Mouse (Mus musculus) forebrain, postnatal 0 days (tissue): Measurements from ENCODE around the gene Col6a3. TPM values are rescaled to one million over a fixed set of nuclear protein-coding genes. Genes with fewer than 3 reads are reported as not detected.

Experiments used
- ATAC-seq: fragments of 200-750 bp; cut with Nextera tagmentation; 2 replicates; pipeline ENCODE4 v1.8.0; 2017; ENCODE audit warnings: mild to moderate bottlenecking, moderate library complexity
- DNase-seq: peaks from one replicate; pipeline ENCODE4 v3.0.0-alpha.2; 2015
- H3K27ac ChIP-seq: fragments of 300-500 bp; sonication (generic); 2 replicates; pipeline ENCODE4 v1.5.1; 2014; ENCODE audit warnings: low read depth, mild to moderate bottlenecking, antibody characterized with exemption, low read length, moderate library complexity, mixed read lengths
- H3K27me3 ChIP-seq: fragments of 300-500 bp; sonication (generic); 2 replicates; pipeline ENCODE4 v1.6.1; 2014; ENCODE audit warnings: mild to moderate bottlenecking, low read length, mixed read lengths; ENCODE audit not compliant: insufficient read depth
- H3K36me3 ChIP-seq: fragments of 300-500 bp; sonication (generic); 2 replicates; pipeline ENCODE4 v1.6.1; 2014; ENCODE audit warnings: mild to moderate bottlenecking, moderate library complexity; ENCODE audit not compliant: insufficient read depth
- H3K4me1 ChIP-seq: fragments of 300-500 bp; sonication (generic); 2 replicates; pipeline ENCODE4 v1.6.1; 2014; ENCODE audit warnings: antibody characterized with exemption; ENCODE audit not compliant: insufficient read depth
- H3K4me2 ChIP-seq: fragments of 300-500 bp; sonication (generic); 2 replicates; pipeline ENCODE4 v1.6.1; 2014; ENCODE audit warnings: low read depth, mild to moderate bottlenecking, moderate library complexity
- H3K4me3 ChIP-seq: fragments of 300-500 bp; sonication (generic); 2 replicates; pipeline ENCODE4 v1.5.1; 2014; ENCODE audit warnings: low read depth, low read length, mixed read lengths
- H3K9ac ChIP-seq: fragments of 300-500 bp; sonication (generic); 2 replicates; pipeline ENCODE4 v1.6.1; 2014; ENCODE audit warnings: mild to moderate bottlenecking
- H3K9me3 ChIP-seq: fragments of 300-500 bp; sonication (generic); 2 replicates; pipeline ENCODE4 v1.6.1; 2016; ENCODE audit warnings: low read length
- CTCF ChIP-seq: sonication (generic); IDR thresholded peaks from 2 replicates; pipeline ENCODE4 v1.5.1; 2016; ENCODE audit warnings: antibody characterized with exemption, control low read depth, low read depth
- WGBS: fragments of 180-500 bp; shearing (Covaris S2); extraction: QIAGEN DNeasy Blood & Tissue Kit; methylation state at CpG from one replicate; pipeline ENCODE4 v1.1.7; 2014; 5-methylcytosine and 5-hydroxymethylcytosine counted together
- polyA plus RNA-seq: library from polyadenylated mRNA; unstranded; fragments of >200 nt; fragmentation: Nextera tagmentation; extraction: Ambion mirVana; gene quantifications from 2 replicates; pipeline ENCODE4 v1.2.1, GENCODE M21; 2015
- total RNA-seq: library from RNA; depleted of rRNA; stranded (reverse); fragments of >200 nt; gene quantifications from 2 replicates; pipeline ENCODE4 v1.2.3, GENCODE M21; 2014

Gene Col6a3
- total and polyA plus RNA-seq, 2 experiments from 2014 or later, result 3.2 to 34.1 TPM

GRCm38 (mm10) chr1:90836178-90836740 lies 7.5 kb downstream of the Col6a3 start:
- no peak overlapping the region for H3K27ac ChIP-seq
- peaks cover 8% of the 10 kb centered on the region for H3K4me1 ChIP-seq
- no peaks in the 10 kb centered on the region for H3K27me3 ChIP-seq
- no peaks in the 10 kb centered on the region for H3K9me3 ChIP-seq
- no peak overlapping the region for H3K4me3 ChIP-seq
- DNase-seq (no peak), ATAC-seq (no peak)
- H3K4me2 ChIP-seq, result no peak overlapping the region
- TF ChIP-seq CTCF, result no peak
- H3K36me3 ChIP-seq, result no peaks in the 10 kb centered on the region
- no peak overlapping the region for H3K9ac ChIP-seq
- WGBS, result 55% methylated on average over 5 of the region's 5 CpGs

GRCm38 (mm10) chr1:90834701-90835100 lies 9.1 kb downstream of the Col6a3 start:
- Histone ChIP-seq H3K4me2 (no peak overlapping the region), H3K4me1 (peaks cover 8% of the 10 kb centered on the region; the same call in 1 of the 2 replicates), H3K4me3 (no peak overlapping the region), H3K9me3 (no peaks in the 10 kb centered on the region), H3K27ac (no peak overlapping the region), H3K36me3 (no peaks in the 10 kb centered on the region), H3K9ac (no peak overlapping the region), H3K27me3 (no peaks in the 10 kb centered on the region)
- ATAC-seq (no peak), DNase-seq (no peak)
- no peak for TF ChIP-seq CTCF
- WGBS, result 55% methylated on average over 6 of the region's 6 CpGs

DNA sequence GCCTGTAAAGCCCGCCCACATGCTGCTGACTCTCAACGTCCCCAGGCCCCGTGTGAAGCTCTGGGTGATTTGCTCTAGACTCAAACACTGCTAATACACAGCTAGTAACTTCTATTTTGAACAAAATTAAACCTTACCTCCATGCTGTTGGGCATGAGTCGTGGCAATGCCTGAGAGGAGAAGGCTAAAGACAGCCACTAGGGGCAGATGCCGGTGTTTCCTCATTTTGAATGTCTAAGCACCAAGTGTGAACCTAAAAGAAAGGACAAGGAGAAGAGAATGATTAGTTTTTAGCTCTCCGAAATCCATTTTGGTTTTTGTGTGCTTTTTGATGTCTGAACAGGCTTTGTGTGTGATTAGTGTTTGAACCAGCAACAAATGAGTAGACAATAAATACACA lies 13.8 kb downstream of the Col6a3 start:
- Histone ChIP-seq H3K27ac (no peak overlapping the region), H3K9me3 (no peaks in the 10 kb centered on the region), H3K36me3 (no peaks in the 10 kb centered on the region), H3K9ac (no peak overlapping the region), H3K4me1 (no peaks in the 10 kb centered on the region), H3K4me2 (no peak overlapping the region), H3K27me3 (no peaks in the 10 kb centered on the region), H3K4me3 (no peak overlapping the region)
- no peak for DNase-seq
- no peak for ATAC-seq
- 61% methylated on average over 6 of the region's 6 CpGs for WGBS
- peak; percentile 51 for TF ChIP-seq CTCF

GRCm38 (mm10) chr1:90813226-90813625 lies 30.5 kb downstream of the Col6a3 start:
- no peaks in the 10 kb centered on the region for H3K9me3 ChIP-seq
- DNase-seq, result no peak
- H3K4me2 ChIP-seq, result no peak overlapping the region
- WGBS, result 71% methylated on average over 15 of the region's 15 CpGs
- no peaks in the 10 kb centered on the region for H3K4me1 ChIP-seq
- H3K36me3 ChIP-seq, result no peaks in the 10 kb centered on the region
- ATAC-seq, result no peak
- no peak overlapping the region for H3K4me3 ChIP-seq
- H3K9ac ChIP-seq, result no peak overlapping the region
- H3K27me3 ChIP-seq, result no peaks in the 10 kb centered on the region
- no peak overlapping the region for H3K27ac ChIP-seq
- TF ChIP-seq CTCF, result no peak

DNA sequence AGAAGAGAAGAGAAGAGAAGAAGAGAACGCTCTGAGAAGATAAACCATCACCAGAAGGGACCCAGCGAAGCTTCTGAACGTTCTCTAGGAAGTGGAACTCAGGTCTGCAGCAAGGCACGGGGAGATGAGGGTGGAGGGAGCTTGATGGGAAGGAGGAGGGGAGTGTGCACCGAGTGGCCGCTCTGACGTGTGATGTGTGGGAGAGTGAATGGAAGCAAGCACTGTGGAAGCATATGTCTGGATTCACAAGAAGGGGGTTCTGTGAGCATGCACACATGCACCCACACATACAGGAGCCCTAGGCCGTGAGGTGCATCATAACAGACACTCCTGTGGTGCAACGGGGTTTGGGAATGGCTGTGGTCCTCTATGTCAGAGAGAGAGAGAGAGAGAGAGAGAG lies 34.8 kb downstream of the Col6a3 start:
- Histone ChIP-seq H3K27me3 (no peaks in the 10 kb centered on the region), H3K4me1 (no peaks in the 10 kb centered on the region), H3K4me2 (no peak overlapping the region), H3K9ac (no peak overlapping the region), H3K9me3 (no peaks in the 10 kb centered on the region), H3K4me3 (no peak overlapping the region), H3K27ac (no peak overlapping the region), H3K36me3 (no peaks in the 10 kb centered on the region)
- DNase-seq, result no peak
- TF ChIP-seq CTCF, result no peak
- WGBS, result 72% methylated on average over 9 of the region's 9 CpGs
- no peak for ATAC-seq

DNA sequence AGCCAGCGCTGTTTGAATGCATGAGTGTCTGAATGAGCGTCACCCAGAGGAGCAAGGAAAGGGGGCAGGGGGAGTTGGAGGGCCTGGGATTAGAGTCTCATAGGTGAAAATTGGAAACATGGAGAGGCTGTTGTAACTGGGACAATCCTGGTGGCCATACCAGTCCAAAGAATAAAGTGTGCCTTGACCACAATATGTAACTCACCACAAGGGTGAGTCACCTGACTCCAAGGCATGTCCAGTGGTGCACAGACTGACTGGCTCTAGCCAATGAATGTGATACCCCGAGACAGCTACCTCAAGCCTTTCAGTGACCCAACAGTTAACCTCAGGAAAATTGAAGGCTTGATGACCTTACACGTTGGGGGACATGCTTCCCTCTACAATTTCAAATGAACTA lies 40.7 kb downstream of the Col6a3 start:
- no peak for ATAC-seq
- Histone ChIP-seq H3K9ac (no peak overlapping the region), H3K9me3 (no peaks in the 10 kb centered on the region), H3K4me2 (no peak overlapping the region), H3K36me3 (no peaks in the 10 kb centered on the region), H3K27ac (no peak overlapping the region), H3K27me3 (no peaks in the 10 kb centered on the region), H3K4me3 (no peak overlapping the region), H3K4me1 (no peaks in the 10 kb centered on the region)
- 88% methylated on average over 4 of the region's 4 CpGs for WGBS
- no peak for TF ChIP-seq CTCF
- no peak for DNase-seq

DNA sequence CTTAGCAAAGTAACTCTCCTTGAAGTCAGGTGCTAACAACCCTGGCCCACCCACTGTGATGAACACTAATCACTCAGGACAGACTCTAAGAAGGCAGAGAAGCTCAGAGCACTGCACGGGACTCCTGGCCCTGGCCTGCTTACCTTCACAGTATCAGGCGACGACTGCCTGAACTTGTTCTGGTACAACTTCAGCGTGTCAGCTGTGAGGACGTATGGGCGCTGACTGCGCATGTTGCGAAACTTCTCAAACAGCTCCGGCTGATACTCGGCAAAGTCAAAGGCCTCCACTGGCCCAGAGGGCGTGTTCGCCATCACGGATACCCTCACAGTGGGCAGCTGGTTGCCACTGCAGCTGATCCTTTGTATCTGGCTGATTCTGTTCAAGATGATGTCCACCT lies 42.7 kb downstream of the Col6a3 start:
- Histone ChIP-seq H3K4me2 (no peak overlapping the region), H3K27ac (no peak overlapping the region), H3K4me1 (no peaks in the 10 kb centered on the region), H3K4me3 (no peak overlapping the region), H3K27me3 (no peaks in the 10 kb centered on the region), H3K9me3 (no peaks in the 10 kb centered on the region), H3K36me3 (no peaks in the 10 kb centered on the region), H3K9ac (no peak overlapping the region)
- ATAC-seq (no peak), DNase-seq (no peak)
- no peak for TF ChIP-seq CTCF
- WGBS, result 86% methylated on average over 13 of the region's 13 CpGs

- 80% methylated on average over 3 of the region's 3 CpGs for WGBS
- Histone ChIP-seq H3K27me3 (no peaks in the 10 kb centered on the region), H3K9me3 (no peaks in the 10 kb centered on the region), H3K4me1 (no peaks in the 10 kb centered on the region), H3K36me3 (no peaks in the 10 kb centered on the region), H3K9ac (no peak overlapping the region), H3K4me3 (no peak overlapping the region), H3K27ac (no peak overlapping the region), H3K4me2 (no peak overlapping the region)
- ATAC-seq, result no peak
- no peak for TF ChIP-seq CTCF
- no peak for DNase-seq
Measured at GRCm38 (mm10) chr1:90800466-90800865, 43.3 kb downstream of the Col6a3 start.
